Mouse (Mus musculus) cerebellum, adult 18-20 months (tissue): ENCODE measurements around the gene Cmpk1.
A peak's percentile ranks its signal among the peaks of the same experiment; 100 is the strongest.
"Not testable (repeated sequence)": the region's sequence is repeated elsewhere in the genome, so short reads cannot be mapped to it uniquely, and the experiment has no call there.

Experiments used
- DNase-seq, 2 experiments: peaks; one replicate each; pipeline ENCODE4 v3.0.0; 2021

Cmpk1 gene

GRCm38 (mm10) chr4:114986591-114987432 lies at the start of gene Cmpk1:
Gene Cmpk1, minus strand, starts transcription at chr4:114987241.
- DNase-seq, result peak; percentile 85 to 90

- no peak for DNase-seq
Measured at GRCm38 (mm10) chr4:115035043-115035442, 48.0 kb upstream of the Cmpk1 start.

- DNase-seq, result no peak
Measured at GRCm38 (mm10) chr4:115019997-115020396, 33.0 kb upstream of the Cmpk1 start.

- no peak for DNase-seq
Measured at GRCm38 (mm10) chr4:115014276-115014675, 27.2 kb upstream of the Cmpk1 start.

GRCm38 (mm10) chr4:115000429-115000795 lies 13.4 kb upstream of the Cmpk1 start:
- no peak for DNase-seq

GRCm38 (mm10) chr4:114999773-115000428 lies 12.9 kb upstream of the Cmpk1 start, which contains the start of gene Stil:
Gene Stil, plus strand, starts transcription at chr4:115000159.
- peak; percentile 96 to 98 for DNase-seq

- no peak for DNase-seq
Measured at GRCm38 (mm10) chr4:114999445-114999772, 12.4 kb upstream of the Cmpk1 start.

GRCm38 (mm10) chr4:114997051-114997450 lies 10.0 kb upstream of the Cmpk1 start:
- DNase-seq, result peak; percentile 26 to 36

- no peak for DNase-seq
Measured at GRCm38 (mm10) chr4:114994218-114994617, 7.2 kb upstream of the Cmpk1 start.

GRCm38 (mm10) chr4:114986211-114986590 lies 840 bp downstream of the Cmpk1 start:
- no peak for DNase-seq

GRCm38 (mm10) chr4:114983020-114983419 lies 4.0 kb downstream of the Cmpk1 start:
- DNase-seq, result no peak

- DNase-seq, result no peak
Measured at GRCm38 (mm10) chr4:114982619-114983018, 4.4 kb downstream of the Cmpk1 start.

GRCm38 (mm10) chr4:114973229-114973740 lies 13.8 kb downstream of the Cmpk1 start:
- DNase-seq, result no peak

- DNase-seq, result no peak
Measured at GRCm38 (mm10) chr4:114970736-114971135, 16.3 kb downstream of the Cmpk1 start.

GRCm38 (mm10) chr4:114960881-114961280 lies 26.2 kb downstream of the Cmpk1 start:
- DNase-seq, result not testable (repeated sequence)

GRCm38 (mm10) chr4:114959533-114959932 lies 27.5 kb downstream of the Cmpk1 start:
- DNase-seq, result no peak

GRCm38 (mm10) chr4:114958786-114959185 lies 28.3 kb downstream of the Cmpk1 start:
- DNase-seq, result no peak

- DNase-seq, result no peak
Measured at GRCm38 (mm10) chr4:114958231-114958630, 28.8 kb downstream of the Cmpk1 start.

- DNase-seq, result peak in 1 of 2 experiments; percentile 13
Measured at GRCm38 (mm10) chr4:114957403-114957802, 29.6 kb downstream of the Cmpk1 start.

GRCm38 (mm10) chr4:114953172-114953571 lies 33.9 kb downstream of the Cmpk1 start:
- no peak for DNase-seq

GRCm38 (mm10) chr4:114947852-114948481 lies 39.1 kb downstream of the Cmpk1 start:
- no peak for DNase-seq

- DNase-seq, result peak; percentile 62 to 66
Measured at GRCm38 (mm10) chr4:114947395-114947794, 39.6 kb downstream of the Cmpk1 start.

GRCm38 (mm10) chr4:114946416-114946815 lies 40.6 kb downstream of the Cmpk1 start:
- DNase-seq, result no peak

- DNase-seq, result no peak
Measured at GRCm38 (mm10) chr4:114945021-114945420, 42.0 kb downstream of the Cmpk1 start.
